Mouse (Mus musculus) cerebellum, postnatal 14 days (tissue): ENCODE results near the gene Disc1.

ENCODE experiments used
- DNase-seq, 2 experiments: peaks; one replicate each; pipeline ENCODE4 v3.0.0; 2021; ENCODE audit warnings: mixed read lengths in 2 of 2

Disc1 gene

DNA sequence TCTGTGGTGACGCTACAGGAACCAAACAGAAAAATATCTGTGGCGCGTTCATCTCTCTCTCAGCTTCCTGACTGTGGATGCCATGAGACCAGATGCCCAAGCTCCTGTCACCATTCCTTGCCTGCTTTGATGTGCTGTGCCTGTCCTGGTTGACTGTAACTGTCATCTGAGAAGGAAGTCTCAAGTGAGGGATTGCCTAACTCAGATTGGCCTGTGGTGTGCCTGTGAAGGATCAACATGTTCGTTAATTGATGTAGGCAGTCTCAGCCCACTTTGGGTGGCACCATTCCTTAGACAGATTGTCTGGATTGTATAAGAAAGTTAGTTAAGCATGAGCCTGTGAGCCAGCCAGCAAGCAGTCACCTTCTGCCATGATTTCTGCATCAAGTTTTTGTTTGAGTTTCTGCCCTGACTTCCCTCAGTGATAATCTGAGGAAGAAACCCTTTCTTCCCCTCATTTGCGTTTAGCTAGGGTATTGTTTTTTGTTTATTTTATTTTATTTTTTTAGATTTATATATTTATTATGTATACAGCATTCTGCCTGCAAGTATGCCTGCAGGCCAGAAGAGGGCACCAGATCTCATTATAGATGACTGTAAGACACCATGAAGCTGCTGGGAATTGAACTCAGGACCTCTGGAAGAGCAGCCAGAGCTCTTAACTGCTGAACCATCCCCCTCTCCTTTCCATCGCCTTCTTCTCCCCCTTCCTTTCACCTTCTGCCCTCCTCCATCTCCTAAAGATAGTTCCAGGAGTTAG, 14.3 kb downstream of the Disc1 start:
- no peak for DNase-seq

DNA sequence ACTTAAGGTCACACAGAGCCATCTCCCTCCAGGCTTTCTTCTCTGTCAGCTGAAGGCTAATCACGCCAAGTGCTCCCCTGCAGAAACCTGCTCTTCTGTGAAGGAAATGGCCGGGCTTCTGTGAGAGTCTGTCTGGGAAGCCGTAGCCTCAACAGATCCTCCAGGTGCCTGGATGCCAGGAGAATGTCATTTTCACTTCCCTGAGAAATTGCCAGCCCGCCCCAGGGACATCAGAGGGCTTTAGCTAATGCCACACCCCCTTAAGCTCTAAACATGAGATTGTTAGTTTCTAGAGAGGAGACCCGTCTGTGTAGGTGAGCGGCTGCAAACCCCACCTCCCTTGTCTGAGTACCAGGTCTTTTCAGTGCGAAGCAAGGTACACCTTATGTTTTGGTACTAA, 15.3 kb downstream of the Disc1 start:
- peak; percentile 47 to 53 for DNase-seq

DNA sequence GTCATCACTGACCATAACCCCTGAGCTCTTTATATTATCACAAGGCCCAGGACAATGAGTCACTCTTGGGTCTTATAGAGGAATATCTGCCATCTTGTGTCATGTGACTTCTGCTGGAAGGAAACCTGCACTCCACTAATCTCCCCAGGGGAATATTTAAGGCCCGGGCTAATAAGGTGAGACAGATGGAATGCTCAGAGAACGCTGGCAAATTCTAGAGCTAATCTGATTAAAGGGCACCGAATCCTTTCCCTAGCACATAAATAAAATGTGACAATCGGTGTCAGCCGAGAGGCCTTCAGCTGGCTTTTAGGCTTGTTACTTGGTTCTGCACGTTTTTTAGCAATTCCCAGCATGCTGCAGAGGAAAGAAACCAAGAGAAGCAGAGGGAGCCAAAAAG, 15.7 kb downstream of the Disc1 start:
- no peak for DNase-seq

DNA sequence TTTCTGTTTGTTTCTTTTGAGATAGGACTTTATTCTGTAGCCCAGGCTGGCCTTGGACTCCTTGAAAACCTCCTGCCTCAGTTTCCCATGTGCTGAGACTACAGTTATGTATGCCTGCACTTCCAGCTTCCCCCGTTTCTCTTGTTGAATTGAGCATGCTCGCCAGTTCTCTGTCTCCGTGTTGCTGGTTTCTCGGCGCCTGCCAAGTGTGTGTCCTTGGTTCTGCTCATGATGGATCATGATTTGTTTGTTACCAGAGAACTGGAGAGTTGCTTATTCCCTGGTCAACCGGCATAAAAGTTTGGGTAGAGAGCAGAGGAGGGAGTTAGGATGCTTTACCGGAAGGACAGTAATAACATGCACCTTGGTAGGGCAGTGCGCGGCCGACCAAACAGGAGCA, 20.1 kb downstream of the Disc1 start:
- no peak for DNase-seq

DNA sequence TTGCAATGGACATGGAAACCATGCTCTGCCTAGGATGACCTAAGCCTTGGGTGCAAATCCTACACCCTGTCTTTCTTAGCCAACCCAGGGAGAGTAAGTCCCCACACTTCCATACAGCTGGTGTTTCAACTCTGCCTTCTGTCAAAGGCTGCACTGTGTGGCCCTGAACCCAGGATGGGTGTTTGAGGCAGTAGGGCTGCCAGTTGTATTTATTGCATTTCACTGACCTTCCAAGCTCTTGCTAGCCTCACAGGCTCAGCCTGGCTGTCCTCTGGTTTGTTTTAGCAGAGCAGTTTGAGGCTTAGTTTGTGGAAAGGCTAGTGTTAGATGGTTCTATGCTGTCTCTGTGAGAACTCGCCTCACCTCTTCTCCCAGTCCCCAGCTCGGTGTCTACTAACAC, 20.6 kb downstream of the Disc1 start:
- no peak for DNase-seq

DNA sequence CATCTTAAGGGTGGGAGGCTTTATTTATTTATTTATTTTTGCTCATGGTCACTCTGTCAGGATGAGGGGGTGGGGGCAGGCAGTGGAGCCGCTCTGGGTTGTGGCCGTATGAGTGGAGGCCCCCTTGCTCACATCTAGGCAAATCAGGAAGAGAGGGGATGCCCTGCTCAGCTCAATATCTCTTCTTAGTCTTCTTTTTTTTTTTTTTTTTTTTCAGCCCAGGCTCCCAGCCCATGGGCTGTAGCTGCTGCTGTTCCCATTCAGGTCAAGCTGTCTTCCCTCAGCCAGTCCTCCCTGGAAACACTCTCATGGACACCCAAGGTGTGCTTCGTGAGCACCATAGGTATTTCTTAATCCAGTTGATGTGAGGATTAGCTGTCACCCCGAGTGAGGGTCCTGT, 21.4 kb downstream of the Disc1 start:
- DNase-seq = no peak

DNA sequence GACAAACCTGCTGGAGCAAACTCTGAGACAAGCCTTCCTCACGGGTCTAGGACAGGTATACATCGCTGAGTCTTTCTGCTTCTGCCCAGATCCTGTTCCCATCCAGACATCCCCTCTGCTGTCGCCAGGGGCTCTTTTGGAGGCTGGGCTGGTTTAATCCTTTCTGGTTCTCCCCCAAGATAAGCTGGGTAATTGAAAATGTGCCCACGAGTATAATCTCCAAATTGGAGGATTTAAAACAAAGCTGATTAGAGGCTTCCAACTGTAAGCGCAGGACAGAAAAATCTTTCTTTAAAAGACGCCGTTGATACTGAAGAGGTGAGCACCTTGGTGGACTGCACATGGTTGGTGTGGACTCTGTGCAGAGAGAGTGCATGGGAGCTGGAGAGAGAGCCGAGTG, 23.3 kb downstream of the Disc1 start:
- DNase-seq = no peak

DNA sequence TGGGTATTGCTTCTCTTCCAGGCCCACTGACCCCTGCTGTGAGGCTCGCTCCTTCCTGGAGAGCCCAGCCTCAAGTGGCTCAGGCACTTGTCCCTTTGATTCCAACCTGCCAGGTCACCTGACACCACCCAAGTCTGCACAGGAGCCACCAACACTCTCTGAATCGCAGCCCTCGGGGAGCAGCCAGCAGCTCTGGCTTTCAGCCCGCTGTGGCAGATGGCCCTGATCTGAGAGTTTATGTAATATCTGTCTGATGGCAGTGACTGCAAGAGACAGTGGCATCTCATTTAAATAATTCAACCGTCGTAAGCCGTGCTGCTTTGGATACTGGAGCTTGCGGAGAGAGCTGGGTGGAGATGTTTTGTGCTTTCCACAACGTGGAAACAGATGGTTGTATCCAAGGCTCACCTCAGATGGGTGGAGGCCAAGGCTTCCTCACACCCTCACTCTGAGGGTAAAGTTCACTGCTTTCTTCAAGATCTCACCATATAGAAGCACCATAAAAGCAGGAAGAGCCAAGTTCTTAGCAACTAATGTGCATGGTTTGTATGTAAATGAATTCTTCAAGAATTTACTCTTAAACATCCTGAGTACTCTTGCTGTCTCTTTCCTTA, 24.9 kb downstream of the Disc1 start:
- peak; percentile 95 to 98 for DNase-seq

DNA sequence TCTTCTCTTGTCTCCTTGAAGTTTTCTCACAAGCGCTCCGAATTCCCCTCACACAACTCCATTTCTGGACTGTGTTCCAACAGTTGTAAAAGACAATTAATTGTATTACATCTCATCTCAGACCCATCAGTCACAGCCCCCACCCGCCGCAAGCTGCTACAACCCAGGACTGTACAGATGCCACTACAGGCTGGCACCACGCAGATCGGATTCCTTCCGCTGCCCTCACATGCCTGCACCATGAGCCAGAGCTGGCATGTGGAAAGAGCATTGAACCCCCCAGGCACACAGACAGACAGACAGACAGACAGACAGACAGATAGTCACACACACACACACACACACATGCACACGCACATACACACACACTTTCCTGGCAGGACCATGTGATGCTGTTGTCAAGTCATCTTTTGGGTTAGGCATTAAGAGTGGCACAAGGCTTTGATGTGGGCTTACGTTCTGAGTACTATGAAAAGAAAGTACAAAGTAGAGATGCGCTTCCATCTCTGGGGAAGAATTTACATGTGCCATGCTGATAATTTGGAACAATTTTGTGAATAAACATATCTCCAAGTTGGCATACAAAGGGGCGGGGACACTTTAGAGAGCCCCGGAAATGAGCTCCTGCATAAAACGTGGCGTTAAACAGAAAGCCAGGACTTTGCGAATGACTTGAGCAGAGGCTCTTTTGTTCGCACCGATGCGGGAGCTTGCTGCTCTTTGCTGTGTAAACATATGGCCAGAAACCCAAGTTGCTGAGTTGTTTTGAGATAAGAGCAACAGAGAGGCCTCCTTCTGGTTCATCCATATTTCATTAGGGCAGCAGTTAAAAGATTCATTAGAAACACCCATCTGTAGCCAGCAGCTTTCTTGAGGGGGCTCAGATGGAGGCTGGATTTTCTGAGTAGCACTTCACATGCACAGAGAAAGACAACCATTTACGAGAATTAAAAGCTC, 26.7 kb downstream of the Disc1 start:
- peak in 1 of 2 experiments; percentile 48 for DNase-seq

DNA sequence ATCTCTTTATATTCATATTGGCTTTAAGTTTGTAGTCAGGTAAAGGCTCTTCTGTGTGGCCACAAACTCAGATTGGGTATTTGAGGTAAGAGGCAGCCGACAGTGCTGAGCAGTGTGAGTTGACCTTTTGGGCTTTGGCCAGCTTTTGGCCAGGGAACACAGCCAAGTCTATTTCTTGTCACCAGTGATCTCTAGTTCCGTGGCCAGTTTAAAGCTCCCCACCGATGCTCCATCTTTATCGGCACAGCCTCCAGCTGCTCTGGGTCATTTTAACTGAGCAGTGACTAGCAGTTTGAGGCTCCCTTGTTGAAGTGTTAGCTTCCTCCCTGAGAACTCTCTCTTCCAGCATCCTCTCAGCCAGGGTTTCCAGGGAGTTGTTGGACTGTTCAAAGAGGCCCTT, 29.8 kb downstream of the Disc1 start:
- DNase-seq = peak; percentile 86 to 90

DNA sequence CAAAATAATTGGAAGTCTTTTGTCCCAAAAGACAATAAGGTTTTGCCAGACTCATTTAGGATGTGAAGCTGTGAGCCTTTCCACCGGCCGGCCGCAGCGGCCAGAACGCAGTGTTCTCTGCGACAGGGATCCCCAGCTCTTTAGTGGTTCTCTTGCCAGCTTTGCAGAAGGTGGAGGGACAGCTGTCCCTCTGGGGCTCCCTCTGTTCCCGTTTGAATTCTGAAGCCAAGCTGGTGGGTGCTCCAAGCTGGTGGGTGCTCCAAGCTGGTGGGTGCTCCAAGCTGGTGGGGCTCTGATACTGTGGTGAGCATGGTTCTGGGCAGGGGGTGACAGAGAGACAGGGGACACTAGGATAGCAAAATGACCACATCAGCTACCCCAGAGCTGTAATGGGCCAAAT, 30.5 kb downstream of the Disc1 start:
- DNase-seq = no peak

DNA sequence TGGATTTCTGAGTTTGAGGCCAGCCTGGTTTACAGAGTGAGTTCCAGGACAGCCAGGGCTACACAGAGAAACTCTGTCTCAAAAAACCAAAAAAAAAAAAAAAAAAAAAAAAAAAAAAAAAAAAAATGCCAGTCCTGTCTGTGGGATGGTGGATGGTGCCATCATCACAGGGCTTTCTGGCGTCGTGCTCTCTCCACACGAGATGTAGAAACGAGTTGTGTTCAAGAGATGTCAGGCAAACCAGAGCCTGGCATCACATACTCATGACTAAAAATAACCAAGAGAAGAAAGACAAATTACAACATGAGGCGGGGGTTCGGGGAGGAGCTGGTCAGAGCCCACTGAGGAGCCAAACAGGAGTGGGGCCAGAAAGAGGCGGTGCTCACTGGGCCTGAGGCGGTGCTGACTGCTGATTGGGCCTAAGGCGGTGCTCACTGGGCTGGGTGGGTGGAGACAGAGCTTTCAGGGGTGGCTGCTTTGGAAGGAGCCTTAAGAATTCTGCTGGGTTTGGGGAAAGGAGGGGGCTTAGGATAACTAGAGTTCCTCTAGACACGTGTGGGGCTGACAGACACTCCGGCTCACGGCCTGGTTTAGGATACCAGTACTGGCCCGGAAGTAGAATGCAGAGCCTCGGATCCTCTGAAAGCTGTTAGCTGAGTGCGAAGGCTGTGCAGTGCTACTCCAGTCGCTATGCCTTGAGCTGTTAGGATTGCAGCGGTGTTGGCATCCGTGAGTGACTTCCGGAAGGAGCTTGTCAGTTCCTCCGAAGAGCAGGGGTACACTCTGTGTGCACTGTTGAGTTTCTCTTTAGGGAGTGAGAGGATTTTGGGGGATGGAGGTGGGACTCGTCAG, 37.1 kb downstream of the Disc1 start:
- DNase-seq = peak; percentile 67 to 73

DNA sequence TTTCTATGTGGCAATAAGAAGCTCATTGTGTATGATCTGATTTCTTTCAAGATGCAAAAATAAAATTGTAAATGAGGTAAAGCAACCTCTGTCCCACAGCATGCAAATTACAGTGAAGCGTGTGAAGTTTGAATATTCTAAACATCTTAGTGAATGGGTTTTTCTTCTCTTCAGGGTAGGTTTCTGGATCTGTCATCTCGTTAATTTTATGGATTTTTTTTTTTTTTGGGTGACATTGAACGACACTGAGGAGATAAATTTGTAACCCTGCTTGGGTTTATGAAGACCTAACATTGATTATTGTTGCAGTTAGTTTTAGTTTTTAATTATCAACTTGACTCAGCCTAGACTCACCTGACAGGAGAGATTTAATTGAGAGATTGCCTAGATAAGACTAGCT, 43.1 kb downstream of the Disc1 start:
- no peak for DNase-seq

DNA sequence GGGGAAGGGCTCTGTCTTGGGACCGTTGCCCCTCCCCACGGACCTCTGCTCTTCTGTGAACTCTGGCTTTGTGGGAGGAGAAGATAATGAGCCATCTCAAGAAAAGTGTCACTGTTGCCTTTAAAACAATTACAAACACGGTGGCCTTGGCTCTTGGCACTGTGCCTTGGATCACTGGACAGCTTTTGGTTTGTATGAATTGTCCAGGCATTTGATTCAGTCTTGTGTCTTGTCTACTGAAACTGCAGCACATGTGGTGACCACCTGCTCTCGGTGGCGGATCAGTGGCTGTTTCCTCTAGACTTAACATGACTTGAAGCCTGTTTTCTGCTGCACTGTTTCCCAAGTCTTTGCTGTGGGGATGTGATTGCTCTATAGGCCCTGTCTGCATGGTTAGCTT, 44.1 kb downstream of the Disc1 start:
- peak in 1 of 2 experiments; percentile 50 for DNase-seq

DNA sequence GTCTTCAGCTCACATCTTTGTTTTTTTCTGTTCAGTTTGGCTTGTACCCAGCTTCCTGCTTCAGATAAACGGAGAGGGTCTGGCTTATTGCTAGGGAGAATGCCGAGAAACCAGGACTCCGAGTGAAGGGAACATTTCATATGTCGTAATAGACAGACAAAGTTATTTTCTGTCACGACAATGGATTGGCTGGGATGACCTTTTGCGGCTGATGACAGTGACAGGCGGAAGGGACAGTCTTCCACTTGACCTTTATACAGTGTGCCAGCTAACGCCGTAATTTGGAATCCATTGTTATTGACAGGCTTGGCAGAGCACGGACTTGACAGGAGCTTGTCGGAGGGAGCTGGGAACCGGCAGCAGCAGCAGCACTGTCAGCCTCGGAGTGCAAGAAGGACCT, 48.3 kb downstream of the Disc1 start:
- DNase-seq = no peak

DNA sequence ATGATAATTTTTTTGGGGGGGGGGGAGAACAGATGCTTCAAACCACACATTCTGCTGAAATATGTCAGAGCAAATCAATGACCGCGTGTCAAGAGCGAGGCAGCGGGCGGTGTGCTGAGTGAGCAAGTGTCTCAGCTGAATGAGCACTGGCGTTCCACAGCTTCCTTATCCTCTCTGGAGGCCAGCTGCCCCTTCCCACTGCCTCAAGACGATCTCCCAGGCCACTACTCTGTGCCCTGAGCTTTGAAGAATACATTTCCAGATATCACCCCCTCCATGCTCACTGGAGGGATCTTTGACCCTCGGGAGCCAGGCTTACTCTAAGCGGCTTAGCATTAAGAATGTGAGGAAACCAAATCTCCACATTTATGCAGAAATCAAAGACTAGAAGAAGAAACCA, 59.2 kb downstream of the Disc1 start:
- DNase-seq = no peak

DNA sequence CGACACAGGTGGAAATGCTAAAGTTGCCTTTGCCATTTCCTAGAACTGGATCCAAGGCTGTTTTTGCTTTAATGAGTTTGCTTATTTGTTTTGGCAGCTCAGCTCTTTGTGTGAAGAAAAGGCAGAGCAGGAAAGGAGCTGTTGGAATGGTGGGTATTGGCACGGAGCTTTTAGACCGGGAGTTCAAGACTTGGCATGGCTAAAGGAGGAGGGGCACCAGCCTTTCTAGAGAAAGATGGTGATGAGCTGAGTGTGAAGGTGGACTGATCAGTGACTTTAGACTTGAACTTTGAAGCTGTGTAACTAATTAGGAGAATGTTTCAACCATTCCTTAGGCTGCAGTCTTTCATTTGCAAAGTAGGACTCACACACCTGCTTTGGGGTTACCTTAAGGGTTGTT, 59.8 kb downstream of the Disc1 start:
- DNase-seq = no peak

DNA sequence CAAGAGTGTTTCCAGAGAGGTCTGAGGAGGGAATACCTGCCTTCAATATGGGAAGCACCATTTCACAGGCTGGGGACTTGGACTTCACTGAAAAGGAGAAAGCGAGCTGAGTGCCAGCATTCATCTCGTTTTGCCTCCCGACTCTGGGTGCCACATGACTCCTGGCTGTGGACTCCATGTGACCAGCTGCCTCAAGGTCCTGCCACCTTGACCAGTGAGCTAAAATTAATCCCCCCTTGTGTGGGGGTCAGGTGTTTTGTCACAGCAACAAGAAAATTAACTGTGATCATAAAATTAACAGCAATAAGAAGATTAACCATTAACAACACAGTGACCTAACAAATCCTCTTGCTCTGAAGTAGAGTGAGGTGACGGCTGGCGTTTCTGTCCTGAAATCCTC, 61.3 kb downstream of the Disc1 start:
- DNase-seq = no peak

DNA sequence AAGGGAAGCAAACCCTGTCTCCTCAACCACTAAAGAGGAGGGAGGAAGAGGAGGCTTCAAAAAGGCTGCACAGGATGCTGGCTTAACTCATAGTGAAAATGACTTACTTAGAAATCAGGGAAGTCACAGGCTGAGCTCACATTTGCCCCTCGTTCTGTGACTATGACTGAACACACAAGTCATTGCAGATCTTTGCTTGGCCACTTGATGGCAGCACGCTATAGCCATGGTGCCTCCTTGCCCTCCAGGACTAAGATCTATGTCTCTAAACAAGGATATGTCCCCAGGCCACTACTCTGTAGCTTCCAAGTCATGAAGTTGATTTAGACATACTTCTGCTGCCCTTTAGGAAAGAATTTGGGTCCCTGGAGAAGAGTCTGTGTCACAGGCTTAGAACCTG, 62.6 kb downstream of the Disc1 start:
- DNase-seq = peak; percentile 76 to 81

DNA sequence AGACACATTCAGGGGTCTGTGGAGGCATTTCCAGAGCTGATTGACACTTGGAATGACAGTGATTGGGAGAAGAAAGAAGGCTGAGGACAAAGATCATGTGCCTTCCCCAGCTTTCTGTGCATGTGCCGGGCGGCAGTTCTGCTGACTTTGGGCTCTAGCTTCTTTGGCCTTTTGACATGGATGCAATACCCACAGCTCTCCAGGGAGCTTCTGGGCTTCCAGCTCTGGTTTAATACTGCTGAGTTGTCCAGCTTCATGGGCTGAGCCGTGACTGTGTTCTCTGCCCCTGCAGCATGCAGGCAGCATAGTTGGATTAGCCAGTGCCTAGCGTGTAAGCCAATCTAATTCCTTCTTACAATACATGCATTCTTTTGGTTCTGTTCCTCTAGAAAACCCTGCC, 72.5 kb downstream of the Disc1 start:
- DNase-seq = no peak

DNA sequence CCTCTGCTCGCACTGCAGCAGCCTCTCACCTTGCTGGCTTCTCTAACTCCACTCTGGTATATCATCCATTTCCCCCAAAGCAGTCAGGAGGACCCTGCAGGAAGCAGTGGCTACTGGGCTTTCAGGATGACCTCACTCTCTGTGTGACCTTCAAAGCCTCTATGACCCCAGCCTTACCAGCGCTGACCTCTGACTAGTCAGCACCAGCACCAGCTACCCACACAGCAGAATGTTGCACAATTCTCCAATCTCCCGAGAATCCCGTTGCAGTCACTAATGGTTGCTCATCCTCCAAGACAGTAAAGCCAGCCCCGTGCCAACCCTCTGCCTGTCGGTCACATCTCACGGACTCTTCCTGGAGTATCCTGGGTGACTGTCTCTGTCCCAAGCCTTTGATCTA, 73.6 kb downstream of the Disc1 start:
- DNase-seq = no peak

DNA sequence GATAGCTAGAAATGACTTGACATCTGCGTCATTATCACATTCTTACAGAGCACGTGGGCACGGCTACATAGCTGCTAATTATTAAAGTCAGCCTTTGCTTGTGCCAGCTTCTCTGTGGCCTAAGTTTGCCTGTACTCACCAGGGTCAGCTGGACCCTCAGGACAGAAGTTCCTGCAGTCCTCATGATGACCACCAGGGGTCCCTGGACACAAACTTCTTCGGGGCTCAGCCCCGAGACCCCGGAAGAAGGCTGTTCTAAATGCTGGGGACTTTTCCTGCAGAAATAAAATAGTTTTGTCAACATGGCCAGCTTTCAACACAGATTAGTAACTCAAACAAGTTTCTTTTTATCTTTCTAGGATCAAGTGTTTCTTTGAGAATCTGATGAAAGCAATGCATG, 74.3 kb downstream of the Disc1 start:
- peak; percentile 74 to 75 for DNase-seq

DNA sequence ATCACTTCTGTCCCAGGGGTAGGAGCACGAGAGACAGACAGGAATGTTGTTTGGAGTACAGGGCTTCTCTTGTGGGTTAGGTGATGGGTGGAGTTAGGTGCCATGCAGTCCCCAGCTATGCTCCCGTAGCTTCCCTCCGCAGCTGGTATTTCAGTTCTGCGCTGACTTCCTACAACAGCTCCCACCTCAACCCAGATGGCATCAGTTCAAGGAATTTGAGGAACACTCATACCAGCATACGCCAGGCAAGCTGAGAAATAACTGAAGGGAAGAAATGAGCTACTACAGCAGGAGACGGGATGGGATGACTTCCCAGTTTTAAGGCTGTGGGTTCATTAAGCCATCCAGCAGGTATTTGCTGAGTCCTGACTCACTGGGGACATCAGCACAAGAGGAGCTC, 76.8 kb downstream of the Disc1 start:
- no peak for DNase-seq
